Mouse (Mus musculus) adrenal gland, postnatal 25 days (tissue): ENCODE data around the gene Slc39a7. TPM values are rescaled to one million over a fixed set of nuclear protein-coding genes. Genes with fewer than 3 reads are reported as not detected.
"Not testable (repeated sequence)": the region's sequence is repeated elsewhere in the genome, so short reads cannot be mapped to it uniquely, and the experiment has no call there.

Source experiments
- DNase-seq: peaks from one replicate; pipeline ENCODE4 v3.0.0; 2021; ENCODE audit warnings: mixed read lengths
- microRNA-seq, 2 experiments: library from miRNA; unstranded; fragments of <30 nt; microRNA quantifications; one replicate each; pipeline ENCODE4 v1.2.0; 2021
- total RNA-seq: library from RNA; stranded (reverse); gene quantifications from 2 replicates; pipeline ENCODE4 v1.2.3, GENCODE M21; 2021

Slc39a7 gene
- total RNA-seq, 1 experiment from 2014 or later: 162 TPM

GRCm38 (mm10) chr17:33999341-34000149 lies 31.9 kb downstream of the Slc39a7 start:
- peak; percentile 37 for DNase-seq

DNA sequence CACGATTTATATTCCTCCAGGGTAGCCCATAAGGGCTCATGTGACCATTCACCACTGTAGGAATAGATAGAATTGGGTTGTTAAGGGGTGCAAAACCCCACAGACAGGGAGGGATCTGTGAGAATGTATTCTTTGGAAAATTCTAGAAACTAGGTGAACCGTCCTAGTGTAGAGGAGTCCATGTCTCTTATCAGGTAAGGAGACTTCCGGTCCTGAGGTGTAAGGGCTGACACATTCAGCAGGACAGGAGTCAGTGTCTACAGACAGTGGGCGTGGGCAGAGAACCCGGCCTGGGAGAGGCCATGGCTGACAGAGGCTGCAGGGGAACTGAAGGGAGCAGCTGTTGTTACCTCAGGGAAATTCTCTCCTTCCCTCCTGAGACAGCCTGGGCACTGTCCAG lies 32.8 kb downstream of the Slc39a7 start:
- not testable (repeated sequence) for DNase-seq

DNA sequence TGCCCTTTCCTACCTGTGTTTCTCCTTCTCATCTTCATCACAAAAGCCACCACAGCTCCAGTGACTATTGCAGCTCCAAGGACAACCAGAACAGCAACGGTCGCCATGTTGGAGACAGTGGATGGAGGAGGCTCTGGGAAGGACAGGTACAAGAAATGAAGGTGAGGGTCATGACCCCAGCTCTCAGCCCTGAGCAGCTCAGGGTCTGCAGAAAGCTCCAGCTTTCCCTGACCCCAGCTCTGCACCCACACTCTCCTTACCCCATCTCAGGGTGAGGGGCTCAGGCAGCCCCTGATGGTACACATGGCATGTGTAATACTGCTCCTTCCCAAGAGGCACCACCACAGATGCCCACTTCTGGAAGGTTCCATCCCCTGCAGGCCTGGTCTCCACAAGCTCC lies 34.5 kb downstream of the Slc39a7 start:
- DNase-seq: not testable (repeated sequence)

- DNase-seq: no peak
Measured at GRCm38 (mm10) chr17:33995651-33996050, 35.8 kb downstream of the Slc39a7 start.

- no peak for DNase-seq
Measured at GRCm38 (mm10) chr17:33994959-33995358, 36.5 kb downstream of the Slc39a7 start.

DNA sequence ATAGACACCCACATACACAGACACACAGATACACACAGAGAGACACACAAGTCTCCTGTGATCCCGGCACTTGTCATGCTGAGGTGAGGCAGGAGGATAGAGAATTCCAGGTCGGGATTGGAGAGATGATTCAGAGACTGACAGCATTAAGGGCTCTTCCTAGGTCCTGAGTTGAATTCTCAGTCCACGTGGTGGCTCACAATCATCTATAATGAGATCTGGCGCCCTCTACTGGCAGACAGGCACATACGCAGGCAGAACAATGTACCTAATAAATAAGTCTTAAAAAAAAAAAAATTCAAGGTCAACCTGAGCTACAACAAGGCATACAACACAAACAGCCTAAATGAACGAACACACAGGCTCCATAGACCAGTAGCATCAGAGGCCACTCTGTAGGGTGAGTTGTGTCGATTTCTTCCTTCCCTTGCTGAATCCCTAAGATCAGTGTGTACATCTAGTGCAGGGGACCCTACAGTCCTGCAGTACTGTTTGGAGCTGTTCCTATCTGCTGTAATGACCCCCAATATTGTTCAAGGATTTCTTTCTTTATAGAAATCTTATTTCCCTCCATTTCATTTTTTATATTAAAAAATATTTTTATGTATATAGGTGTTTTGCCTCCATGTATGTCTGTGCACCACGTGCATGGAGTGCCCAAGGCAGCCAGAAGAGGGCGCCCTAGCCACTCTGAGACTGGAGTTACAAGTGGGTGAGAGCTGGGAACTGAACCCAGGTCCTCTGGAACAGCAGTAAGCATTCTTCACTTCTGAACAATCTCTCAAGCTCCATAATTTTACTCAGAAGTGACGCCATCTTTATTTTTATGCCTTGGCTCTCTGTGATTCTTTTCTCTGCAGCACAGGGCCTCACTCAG lies 39.5 kb downstream of the Slc39a7 start:
- peak; percentile 50 for DNase-seq

DNA sequence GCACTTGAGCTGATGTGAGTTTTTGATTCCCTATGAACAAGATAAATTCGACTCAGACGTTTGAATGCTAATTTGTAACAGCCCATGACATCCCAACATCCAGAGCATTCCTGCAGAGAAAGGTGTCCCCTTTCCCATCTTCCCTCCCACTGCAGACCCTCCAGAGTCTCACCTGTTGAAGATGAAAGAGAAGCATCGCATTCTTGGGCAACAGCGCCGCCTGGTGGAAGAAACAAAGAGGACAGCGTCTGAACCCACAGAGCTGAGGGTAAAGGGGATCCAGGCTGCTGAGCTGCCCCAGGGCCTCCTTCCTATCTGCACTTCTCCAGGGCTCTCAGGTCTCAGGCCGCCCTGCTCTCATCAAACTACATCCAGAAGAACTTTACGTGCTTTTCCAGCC lies 49.3 kb downstream of the Slc39a7 start:
- peak; percentile 69 for DNase-seq

- peak; percentile 78 for DNase-seq
Measured at GRCm38 (mm10) chr17:33981192-33981909, 50.1 kb downstream of the Slc39a7 start.

DNA sequence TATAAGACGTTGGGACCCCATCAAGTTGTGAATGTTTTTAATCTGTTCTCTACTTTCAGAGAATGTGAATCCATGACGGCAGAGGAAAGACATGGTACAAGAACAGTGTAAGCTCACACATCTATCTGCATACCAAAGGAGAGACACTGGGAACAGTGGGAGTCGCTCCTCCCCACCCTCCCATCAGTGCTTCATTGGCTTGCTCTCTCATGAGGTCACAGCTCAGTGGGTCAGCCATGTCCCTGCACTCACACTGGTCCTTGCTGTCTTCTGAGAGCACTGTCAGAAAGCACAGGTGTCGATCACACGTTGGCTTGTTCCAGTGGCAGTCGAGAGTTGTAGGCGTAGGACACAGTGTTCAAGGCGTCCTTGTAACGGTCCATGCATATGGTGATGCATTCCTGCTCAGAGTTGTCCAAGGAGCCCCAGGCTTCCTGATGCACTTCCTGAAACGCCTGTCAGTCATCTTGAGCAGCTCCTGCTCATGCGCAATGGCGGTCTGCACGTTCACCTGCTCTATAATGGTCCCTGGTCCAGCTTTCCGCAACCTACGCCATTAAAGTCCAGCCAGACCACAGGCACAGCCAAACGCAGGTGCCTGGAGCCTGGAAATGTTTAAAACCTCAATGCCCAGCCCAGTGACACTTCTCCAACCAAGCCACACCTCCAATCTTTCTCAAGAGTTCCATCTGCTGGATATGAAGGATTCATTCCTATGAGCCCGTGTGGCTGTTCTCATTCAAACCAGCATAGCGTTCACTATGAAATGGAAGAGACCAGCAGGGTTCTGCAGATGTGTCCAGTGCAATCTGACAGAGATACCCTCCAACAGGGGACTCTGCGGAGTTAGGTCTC lies 51.1 kb downstream of the Slc39a7 start:
- DNase-seq: no peak

DNA sequence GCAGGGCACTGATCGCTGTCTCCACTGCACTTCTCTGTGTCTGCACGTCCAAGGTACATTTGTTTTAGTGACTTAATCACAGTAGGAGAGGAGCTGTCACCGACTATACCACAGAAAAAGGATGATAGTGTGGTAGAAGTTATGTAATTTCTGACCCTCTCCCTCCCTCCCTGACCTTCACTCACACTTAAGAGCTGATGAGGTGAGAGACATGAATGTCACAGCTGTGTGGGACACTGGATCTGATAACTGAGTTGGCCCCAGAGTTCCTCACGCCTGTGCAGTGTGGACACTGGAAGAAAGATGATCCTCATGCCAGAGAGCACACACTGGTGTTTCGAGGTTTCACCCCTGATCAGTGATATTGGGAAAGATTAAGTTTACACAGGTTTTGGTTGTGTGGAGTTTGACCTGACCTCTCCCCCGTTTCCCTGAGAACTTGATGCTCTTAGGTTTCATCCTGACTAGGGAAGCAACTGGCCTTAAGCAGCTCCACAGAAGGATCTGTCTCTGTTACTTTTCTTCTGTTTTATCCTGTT lies 51.9 kb downstream of the Slc39a7 start:
- no peak for DNase-seq

DNA sequence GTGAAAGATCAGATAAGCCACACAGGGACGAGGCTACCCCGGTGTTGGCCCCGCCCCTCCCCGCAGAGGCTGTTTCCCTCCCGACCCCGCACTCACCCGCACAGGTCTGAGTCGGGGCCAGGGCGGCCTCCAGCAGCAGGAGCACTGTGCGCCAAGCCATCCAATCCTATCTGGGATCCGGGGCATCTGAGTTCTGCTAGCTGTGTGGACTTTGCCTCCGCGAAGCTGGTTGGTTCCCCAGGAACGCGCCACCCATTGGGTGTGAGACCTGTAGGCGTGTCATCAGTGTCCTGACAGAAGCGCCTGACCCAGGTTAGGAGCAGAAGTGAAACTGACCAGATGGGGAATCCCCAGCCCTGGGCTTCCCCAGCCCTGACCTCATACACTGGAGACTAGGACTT lies 52.9 kb downstream of the Slc39a7 start:
- DNase-seq: peak; percentile 75

Small RNA genes lying within 50 kb of the gene (microRNA-seq; reads per million reads assigned to microRNA genes)
- gene Mir219a-1: 0 reads per million in 2 experiments
- 0 reads per million in 2 experiments for gene Mir219c

Other genes with a start within 250 kb of the Slc39a7 start
- gene Angptl4, start 249.9 kb downstream of the Slc39a7 start, total RNA-seq: 50.0 and 57.7 TPM in 2 replicates
- 82.9 and 109 TPM in 2 replicates for gene Kank3, start 221.2 kb downstream of the Slc39a7 start, total RNA-seq
- 1,302 and 1,448 TPM in 2 replicates for gene Rps28, start 207.1 kb downstream of the Slc39a7 start, total RNA-seq
- gene Ndufa7, start 207.1 kb downstream of the Slc39a7 start, total RNA-seq: 475 and 496 TPM in 2 replicates
- gene Cd320, start 188.6 kb downstream of the Slc39a7 start, total RNA-seq: 27.0 and 40.5 TPM in 2 replicates
- not detected in 2 replicates for gene Gm7029, start 157.8 kb downstream of the Slc39a7 start, total RNA-seq
- 7.0 and 11.3 TPM in 2 replicates for gene Kifc1, start 141.0 kb downstream of the Slc39a7 start, total RNA-seq
- gene Platr17, start 126.5 kb downstream of the Slc39a7 start, total RNA-seq: not detected in 2 replicates
- gene Daxx, start 122.3 kb downstream of the Slc39a7 start, total RNA-seq: 35.2 and 36.4 TPM in 2 replicates
- 101 and 166 TPM in 2 replicates for gene Tapbp, start 115.8 kb downstream of the Slc39a7 start, total RNA-seq
- gene Zbtb22, start 115.8 kb downstream of the Slc39a7 start, total RNA-seq: 27.4 and 38.8 TPM in 2 replicates
- 68.9 and 72.7 TPM in 2 replicates for gene Rgl2, start 102.1 kb downstream of the Slc39a7 start, total RNA-seq
- 101 and 102 TPM in 2 replicates for gene Pfdn6, start 91.3 kb downstream of the Slc39a7 start, total RNA-seq
- gene Wdr46, start 91.0 kb downstream of the Slc39a7 start, total RNA-seq: 38.7 and 40.4 TPM in 2 replicates
- 8.5 and 8.9 TPM in 2 replicates for gene B3galt4, start 80.2 kb downstream of the Slc39a7 start, total RNA-seq
- 57.4 and 70.0 TPM in 2 replicates for gene Vps52, start 75.9 kb downstream of the Slc39a7 start, total RNA-seq
- 630 and 736 TPM in 2 replicates for gene Rps18, start 75.7 kb downstream of the Slc39a7 start, total RNA-seq
- gene H2-K1, start 31.3 kb downstream of the Slc39a7 start, total RNA-seq: 321 and 327 TPM in 2 replicates
- 50.8 and 66.2 TPM in 2 replicates for gene Ring1, start 7.0 kb downstream of the Slc39a7 start, total RNA-seq
- 239 TPM in 2 replicates for gene H2-Ke6, start 3.6 kb downstream of the Slc39a7 start, total RNA-seq
- 66.8 and 71.0 TPM in 2 replicates for gene Rxrb, start 130 bp upstream of the Slc39a7 start, total RNA-seq
- gene Col11a2, start 7.8 kb upstream of the Slc39a7 start, total RNA-seq: 0.91 and 3.0 TPM in 2 replicates
- gene H2-Oa, start 60.7 kb upstream of the Slc39a7 start, total RNA-seq: 0.27 TPM in 1 of 2 replicates, not detected in the other
- 9.0 and 11.5 TPM in 2 replicates for gene H2-DMa, start 87.9 kb upstream of the Slc39a7 start, total RNA-seq
- gene Brd2, start 91.0 kb upstream of the Slc39a7 start, total RNA-seq: 209 and 233 TPM in 2 replicates
- 1.7 TPM in 1 of 2 replicates, not detected in the other for gene H2-DMb2, start 111.6 kb upstream of the Slc39a7 start, total RNA-seq
- 2.4 and 3.0 TPM in 2 replicates for gene H2-DMb1, start 121.4 kb upstream of the Slc39a7 start, total RNA-seq
- gene Tap1, start 155.9 kb upstream of the Slc39a7 start, total RNA-seq: 14.4 and 20.9 TPM in 2 replicates
- gene Psmb9, start 156.1 kb upstream of the Slc39a7 start, total RNA-seq: 7.0 and 14.5 TPM in 2 replicates
- 11.7 and 23.5 TPM in 2 replicates for gene Psmb8, start 166.0 kb upstream of the Slc39a7 start, total RNA-seq
- gene Tap2, start 171.8 kb upstream of the Slc39a7 start, total RNA-seq: 43.1 and 56.6 TPM in 2 replicates
- gene H2-Ob, start 207.2 kb upstream of the Slc39a7 start, total RNA-seq: 0.43 TPM in 1 of 2 replicates, not detected in the other
- gene H2-Ab1, start 226.0 kb upstream of the Slc39a7 start, total RNA-seq: 15.5 and 17.0 TPM in 2 replicates